Mouse (Mus musculus) CH12F3 (cell line): ENCODE data around the gene Krcc1.
"Not testable (repeated sequence)": the region's sequence is repeated elsewhere in the genome, so short reads cannot be mapped to it uniquely, and the experiment has no call there.

ENCODE experiments used
- in situ Hi-C: fragments of 300-500 bp; cut with MboI; formaldehyde crosslinking; loops from 2 replicates; pipeline ENCODE4 v1.14.3; 2020; ENCODE audit warnings: low sequenced_read_pairs

The Krcc1 gene

DNA sequence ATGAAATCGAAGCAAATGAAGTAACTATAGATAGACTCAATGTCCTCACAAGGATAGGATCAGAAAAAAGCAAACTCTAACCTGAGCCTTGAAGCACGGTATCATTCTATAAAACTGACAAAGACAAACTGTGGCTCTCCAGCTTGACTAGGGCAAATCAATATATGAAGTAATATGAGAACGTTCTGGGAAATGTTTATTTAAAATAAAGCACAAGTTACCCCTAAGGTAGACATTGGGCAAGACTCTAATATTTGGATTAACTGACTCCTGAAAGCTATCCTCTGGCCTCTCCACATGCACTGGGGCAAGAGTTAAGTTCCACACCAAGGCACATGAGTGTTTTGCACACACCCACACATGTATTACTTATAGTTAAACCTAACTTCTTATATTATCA lies 10.4 kb upstream of the Krcc1 start:
- in situ Hi-C loops, result no loop called here

DNA sequence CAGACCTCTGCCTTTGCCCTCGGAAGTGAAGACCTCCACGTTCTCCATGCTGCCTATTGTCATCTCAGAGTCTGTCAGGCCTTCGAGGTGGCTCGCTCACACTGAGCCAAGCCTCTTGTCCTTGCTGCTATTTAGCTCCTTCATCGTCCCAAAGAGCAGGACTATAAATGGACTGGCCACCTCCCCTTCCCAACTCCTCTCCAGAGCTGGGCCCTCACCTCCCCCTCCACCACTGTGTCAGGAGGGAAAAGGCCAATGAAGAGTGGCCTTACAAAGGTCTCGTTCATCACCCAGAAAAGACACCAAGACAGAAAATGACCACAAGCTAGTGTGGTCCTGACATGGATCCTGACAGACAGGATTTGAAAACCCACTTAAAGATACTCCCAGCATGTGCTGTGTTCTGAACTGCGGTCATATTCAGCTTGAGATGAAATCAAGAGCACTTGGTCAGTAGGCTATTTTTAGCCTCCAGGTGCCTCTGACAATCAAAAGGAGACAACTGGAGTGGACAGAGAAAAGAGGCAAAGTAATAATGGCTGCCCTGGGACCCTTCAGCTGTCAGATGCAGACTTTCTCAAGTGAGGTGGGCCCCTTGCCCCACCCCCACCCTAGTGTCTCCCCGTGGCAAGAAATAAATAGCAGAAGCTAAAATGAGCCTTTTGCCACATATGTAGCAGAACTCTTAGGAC lies 9.2 kb upstream of the Krcc1 start:
- in situ Hi-C loops, result no loop called here

DNA sequence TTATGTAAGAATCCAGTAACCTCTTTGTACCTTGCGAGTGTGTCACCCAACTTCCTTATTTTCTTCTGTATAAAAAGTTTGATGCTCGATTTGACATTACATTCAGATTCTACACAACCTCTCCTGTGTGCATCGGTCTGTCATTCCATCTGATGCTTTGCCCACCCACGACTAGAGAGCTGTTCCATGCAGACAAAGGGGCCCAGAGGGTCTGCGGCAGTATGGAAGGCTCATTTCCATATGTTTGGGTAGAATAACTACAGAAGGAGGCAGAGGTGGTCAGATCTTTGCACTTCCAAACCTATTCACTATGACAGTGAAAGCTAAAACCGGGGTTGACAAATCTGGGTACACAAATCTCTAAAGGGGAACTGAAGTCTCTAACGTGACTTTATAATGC lies 3.9 kb upstream of the Krcc1 start:
- in situ Hi-C loops, result not testable (repeated sequence)

DNA sequence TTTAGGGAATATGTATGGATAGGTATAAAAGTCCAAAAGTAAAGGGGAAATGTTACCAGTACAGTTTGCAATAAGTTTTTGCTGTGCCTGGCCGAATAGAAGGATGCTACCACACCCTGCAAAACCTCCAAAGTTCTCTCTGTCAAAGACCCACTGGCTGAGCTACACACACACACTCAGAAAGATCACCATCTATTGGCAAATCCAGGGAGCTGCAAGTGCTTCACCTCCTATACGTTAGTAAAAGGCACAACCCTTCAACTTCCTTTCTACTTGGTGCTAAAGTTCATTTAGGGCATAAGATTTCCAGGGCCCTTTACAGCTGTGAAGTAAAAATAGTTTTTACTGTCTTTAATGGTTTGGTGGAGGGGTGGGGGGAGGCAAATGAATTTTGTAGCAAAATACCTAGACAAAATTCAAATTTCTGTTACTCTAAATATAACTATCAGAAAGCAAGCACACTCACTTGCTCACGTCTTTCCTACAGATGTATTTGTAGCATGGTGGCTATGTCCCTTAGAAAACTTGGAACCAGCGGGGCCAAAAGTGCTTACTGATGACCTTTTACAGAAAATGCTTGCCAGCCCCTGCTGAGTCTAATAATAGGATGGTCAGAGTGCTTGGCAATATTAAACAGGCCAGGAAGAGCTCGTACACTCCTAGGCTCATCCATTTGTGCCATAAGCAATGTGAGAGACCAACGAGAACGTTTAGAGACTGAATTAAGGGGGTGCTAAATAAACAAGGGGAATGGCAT lies 2.4 kb upstream of the Krcc1 start:
- in situ Hi-C loops, result no loop called here

DNA sequence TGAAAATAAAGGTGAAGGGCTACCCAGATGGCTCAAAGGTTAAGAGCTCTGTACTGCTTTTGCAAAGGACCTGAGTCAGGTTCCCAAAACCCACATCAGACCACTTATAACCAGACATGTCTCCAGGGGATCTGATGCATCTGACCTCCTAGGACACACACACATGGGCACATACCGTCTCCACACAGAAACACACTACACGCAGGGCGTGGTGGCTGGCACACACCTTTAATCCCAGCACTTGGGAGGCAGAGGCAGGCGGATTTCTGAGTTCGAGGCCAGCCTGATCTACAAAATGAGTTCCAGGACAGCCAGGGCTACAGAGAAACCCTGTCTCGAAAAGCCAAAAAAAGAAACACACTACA lies 1.8 kb upstream of the Krcc1 start:
- in situ Hi-C loops, result not testable (repeated sequence)

DNA sequence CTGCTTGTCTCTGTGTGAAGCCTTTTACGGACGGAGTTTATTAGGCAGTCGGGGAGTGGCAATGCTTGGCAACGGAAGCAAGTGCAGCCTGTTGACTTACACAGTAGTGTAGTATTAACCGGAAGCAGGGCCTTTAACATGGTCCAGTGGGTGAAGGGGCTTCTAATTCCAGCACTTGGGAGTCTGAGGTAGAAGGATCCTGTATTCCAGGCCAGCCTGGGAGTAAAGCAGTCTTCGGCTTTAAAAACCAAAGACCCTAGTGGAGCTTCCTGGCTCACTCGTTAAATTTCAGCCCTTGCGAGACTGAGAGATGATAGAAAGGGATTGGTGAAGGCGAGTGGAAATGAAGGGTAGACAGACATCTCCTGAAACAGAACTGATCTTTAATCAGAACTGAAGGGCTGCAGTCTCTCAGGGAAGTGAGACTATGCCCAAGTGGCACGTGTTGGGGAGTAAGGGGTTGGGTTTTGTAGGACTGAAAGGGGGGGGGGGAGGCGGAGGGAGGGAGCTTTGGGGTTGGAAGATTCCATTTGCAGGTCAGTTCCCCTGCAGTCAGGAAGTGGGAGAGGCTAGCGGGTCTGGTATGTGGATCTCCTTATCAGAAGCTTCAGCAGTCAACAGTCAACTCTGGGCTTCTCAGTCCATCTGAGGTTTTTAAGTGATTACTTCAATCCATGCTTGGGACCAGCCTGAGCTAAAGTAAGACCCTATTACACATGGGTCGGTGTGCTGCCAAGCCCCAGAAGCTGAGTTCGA lies 998 bp upstream of the Krcc1 start:
- in situ Hi-C loops, result no loop called here

DNA sequence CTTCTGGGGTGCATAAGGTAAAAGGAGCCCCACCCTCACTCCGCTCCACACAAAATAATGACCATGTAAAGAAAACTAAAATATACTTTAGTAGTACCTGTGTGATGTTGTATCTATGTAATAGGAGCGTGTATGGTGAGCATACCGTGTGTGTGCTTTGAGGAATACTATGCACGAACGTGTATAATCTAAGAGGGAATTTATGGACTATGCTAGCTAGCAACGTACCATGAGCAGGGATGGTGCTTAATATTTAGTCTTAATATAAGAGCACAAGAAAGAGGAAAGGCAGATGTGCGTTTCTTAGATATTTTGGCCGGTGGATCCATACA lies 454 bp upstream of the Krcc1 start:
- in situ Hi-C loops, result no loop called here

DNA sequence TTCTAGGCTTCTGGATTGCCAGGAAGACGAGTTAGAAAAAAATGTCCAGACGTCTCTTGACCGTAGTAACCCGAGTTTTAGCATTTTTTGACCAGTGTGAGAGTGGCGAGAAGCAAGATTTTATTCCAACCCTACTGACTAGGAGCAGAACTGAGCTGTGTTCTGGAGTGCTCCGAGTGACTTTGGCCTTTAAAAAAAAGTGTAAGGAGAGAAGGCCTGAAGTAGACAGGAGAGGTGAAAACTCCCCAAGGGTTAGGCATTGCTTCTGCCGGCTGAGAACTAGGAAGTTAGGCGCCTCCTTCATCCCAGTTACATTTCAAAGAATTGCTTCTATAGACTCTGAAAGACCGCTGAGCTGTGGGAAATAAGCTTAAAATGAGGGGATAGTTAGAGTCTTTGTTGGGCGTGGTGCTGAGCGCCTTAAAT lies 852 bp downstream of the Krcc1 start:
- in situ Hi-C loops, result no loop called here

DNA sequence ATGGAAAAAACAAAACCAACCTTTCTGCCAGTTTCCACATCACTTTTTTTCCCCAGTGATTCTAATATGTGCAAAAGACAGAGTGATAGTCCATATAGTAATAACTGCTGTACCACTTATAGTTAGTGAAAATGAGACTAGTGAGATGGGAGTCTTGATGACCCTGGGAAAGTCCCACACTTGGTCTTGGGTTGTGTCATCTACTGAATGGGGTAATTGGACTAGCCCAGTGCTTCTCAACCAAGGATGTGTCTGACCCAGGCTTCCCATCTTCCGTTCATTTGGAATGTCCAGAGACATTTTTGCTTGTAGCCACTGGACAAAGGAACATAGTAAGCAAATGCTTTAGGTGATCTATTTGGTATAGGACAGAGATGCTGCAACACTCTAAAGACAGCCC lies 2.2 kb downstream of the Krcc1 start:
- in situ Hi-C loops, result no loop called here

DNA sequence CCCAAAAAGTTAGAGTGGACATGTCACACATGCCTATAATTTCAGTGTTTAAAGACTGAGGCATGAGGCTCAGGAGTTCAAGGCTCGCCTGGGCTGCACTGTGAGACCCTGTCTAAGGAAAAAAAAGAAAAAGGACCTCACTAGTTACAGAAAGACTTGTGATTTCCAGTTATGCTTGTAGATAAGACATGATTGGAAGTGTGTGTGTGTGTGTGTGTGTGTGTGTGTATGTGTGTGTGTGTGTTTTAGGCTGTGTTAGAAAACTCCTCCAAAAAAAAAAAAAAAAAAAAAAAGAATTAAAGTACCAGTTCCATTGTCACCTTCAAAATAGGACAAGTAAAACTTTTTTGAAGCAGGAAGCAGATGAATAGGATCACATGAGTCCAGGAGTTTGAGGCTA lies 3.1 kb downstream of the Krcc1 start:
- in situ Hi-C loops, result no loop called here

DNA sequence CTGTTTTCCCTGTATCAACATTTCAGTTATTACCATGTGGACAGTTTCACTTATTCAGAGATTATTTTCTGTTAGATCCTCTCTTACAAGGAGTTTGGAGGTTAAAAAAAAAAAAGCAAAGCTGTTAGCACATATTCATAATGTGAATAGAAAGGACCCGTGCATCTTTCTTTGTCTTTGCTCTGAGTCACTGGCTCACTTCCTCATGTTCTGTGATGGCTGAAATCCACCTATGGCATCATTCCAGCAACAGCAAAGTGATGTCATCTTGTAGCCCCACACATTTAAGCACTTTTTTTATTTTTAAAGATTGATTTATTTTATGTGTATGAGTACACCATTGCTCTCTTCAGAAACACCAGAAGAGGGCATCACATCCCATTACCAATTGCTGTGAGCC lies 7.9 kb downstream of the Krcc1 start:
- in situ Hi-C loops, result no loop called here

DNA sequence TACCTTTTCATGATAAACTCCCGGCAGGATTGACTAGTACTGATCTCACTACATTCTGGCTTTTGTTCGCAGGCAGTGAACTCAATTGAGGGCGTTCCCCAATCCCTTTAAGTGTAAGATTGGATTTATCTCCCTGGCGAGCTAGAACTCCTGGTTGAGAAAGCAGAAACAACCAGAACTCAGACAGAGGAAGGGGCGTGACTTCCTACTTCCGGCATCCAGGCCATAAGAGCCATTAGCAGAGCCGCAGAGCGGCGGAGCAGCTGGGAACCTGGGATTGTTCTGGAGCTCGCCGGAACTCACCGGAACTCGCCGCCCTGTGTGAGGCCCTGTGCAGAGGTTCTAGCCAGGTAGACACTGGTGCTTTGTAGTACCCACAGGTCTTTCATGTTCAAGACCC lies 22.0 kb downstream of the Krcc1 start:
- in situ Hi-C loops, result no loop called here

DNA sequence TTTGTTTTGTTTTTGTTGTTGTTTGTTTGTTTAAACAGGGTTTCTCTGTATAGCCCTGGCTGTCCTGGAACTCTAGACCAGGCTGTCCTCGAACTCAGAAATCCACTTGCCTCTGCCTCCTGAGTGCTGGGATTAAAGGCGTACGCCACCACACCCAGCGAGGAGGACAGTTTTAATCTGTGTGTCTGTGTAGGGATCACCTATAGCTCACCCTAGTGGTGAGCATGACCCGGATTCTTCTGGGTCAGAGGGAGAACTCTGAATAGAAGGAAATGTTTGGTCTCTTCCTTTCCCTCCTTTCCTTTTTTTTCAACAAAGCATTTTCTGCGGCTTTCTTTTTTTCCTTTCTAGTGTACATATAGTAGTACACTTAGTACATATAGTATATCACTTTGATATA lies 23.8 kb downstream of the Krcc1 start:
- in situ Hi-C loops, result no loop called here

DNA sequence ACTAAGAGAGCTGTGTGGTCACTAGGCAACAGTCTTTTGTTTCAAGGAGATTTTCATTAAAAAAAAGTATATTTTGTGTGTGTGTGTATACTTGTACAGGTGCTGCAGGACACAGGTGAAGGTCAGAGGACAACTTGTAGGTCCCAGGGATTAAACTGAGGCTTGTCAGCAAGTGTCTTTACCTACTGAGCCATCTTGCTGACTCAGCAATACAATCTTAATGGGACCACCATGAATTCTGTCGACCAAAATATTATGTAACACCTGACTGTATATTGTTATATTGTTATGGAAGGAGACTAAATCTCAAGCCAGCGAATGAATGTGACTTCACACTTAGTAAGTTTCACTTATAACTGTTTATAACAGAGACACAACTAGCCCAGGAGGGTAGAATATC lies 26.6 kb downstream of the Krcc1 start:
- in situ Hi-C loops, result no loop called here

DNA sequence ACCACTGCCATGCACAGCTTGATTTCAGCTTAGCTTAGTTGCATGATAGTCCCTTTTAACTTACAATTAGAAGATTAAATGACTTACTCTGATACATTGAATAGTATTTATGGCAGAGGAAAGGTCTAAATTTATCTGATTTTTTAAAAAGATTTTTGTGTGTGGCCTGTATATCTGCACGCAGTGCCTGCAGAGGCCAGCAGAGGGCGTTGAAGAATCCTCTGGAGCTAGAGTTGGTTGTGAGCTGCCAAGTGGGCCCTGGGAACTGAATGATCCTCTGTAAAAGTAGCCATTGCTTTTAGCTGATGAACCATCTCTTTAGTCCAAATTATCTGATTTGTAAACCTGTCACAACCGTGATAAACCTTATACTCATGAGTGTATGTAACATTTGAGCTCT lies 27.3 kb downstream of the Krcc1 start:
- in situ Hi-C loops, result no loop called here

DNA sequence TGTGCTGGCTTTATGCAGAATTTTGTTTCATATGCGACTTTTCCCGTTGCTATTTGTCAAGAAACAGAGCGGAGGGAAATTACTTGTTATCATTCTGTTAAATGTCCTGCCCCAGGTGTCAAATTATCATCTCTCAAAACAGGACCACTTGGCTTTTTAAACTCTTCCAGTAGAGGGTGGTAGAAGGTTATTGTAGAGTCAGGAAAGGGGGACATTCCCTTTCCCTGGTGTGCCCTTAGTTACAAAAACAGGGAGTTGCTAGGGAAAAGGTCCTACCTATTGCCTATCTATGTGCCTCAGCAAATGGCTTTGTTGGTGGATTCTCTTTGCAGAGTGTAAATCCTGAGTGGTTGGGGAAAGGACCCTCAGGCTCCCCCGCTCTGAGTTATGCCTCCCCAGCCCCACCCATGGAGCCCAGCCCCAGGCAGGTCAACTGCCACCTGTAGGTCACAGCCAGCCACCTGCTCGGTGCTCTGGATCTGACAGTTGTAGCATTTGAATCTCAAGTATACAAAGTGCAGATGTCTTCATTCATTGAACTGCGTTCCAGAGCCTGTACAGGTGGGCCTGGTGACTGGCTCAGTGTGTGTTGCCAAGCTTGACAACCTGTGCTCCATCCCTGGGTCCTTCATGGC lies 30.7 kb downstream of the Krcc1 start:
- in situ Hi-C loops, result no loop called here

DNA sequence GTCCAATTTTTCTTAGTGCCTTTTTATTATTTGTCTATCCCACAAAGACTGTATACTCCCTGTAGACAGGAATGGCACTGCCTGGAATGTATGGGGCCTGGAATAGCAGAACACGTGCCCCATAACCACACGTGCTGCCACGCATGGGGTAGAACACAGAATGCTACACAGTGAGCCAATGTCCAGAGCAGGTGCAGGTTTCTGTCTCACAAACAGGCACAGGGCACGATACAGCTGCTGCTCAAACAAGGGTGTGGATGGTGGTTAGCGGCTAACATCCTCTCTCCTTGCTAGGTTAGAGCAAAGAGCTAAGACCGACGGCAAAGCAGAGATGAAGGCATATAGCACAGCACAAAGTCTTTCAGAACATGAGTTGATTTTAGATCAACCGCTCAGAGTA lies 36.0 kb downstream of the Krcc1 start:
- in situ Hi-C loops, result no loop called here

DNA sequence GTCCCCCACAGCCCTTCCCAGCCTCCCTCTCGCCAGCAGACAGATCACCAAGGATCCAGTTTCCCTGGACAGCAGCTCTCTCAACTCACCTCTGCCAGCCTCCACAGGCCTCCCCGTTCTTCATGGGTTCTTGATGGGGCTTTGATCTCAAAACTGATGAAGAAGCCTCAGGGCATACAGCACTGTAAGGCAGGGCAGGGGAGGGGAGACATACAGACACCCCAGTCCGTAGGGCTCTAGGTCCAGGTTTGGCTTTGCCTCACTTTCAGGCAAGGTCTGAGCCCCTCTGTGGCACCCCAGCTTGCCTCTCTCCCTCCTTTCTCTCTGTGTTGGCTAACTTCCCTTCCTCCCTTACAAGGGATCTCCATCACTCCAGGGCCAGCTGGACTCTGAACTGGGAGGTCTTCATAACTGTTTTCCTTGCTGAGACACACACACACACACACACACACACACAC lies 50.4 kb downstream of the Krcc1 start, which contains the start of gene Smyd1:
TSS of gene Smyd1 (minus strand) at position 408 of the 458 bp plus-strand sequence.
- in situ Hi-C loops, result no loop called here

DNA sequence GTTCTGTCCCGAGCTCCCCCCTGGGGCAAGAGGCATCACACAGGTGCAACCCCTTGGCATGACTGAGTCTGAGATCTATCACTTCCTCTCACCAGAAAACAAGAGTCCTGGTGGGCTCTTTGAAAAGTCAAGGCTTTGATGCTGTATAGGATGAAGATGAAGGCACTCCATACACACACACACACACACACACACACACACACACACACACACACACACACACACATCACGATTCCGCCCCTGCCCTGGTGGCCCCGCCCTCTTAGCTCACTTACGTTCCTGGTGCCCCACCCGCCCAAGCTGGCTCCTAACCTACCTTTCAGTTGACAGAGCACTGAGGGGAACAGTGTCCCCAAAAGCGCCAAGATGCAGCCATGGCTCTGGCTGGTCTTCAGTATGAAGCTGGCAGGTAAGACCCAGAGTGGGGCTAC lies 51.0 kb downstream of the Krcc1 start, which contains the start of gene Cd8b1:
TSS of gene Cd8b1 (plus strand) at position 298 of the 431 bp plus-strand sequence.
- in situ Hi-C loops, result no loop called here

DNA sequence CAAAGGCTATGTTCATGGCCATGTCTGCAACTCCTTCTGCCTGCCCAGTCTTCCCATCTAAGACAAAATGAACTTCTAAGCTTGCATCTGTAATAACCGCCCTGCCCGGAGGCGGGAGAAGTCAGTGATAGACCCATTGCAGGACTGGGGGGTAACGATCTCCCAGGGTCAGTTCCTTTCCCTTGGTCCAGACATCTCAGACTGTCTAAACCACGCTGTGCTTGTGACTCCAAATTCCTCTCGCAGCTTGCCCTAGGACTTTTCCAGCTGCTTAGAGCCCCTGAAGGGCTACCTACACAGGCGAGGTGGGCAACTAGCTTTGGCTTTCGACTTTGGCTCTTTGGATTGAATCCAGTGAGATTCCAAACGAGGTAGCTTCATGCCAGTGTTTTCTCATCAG lies 53.3 kb downstream of the Krcc1 start:
- in situ Hi-C loops, result no loop called here

DNA sequence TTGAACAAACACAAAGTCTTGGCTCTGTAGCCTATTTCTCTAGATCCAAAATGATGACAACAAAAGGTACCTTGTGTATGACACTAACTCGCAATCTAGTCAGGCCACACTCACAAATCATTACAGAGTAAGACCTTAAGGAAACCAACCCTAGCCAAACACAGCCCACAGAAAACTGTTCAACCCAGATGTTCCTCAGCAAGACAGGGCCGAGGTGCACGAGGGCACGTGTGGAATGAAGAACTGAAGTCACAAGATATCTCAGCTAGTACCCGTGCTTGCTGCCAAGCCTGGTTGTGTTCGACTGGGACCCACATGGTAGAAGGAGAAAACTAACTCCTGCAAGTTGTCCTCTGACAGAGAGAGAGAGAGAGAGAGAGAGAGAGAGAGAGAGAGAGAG lies 58.4 kb downstream of the Krcc1 start:
- in situ Hi-C loops, result no loop called here
